Mouse (Mus musculus): ENCODE results near the gene Nmbr. TPM values are rescaled to one million over a fixed set of nuclear protein-coding genes. Genes with fewer than 3 reads are reported as not detected.
A peak's percentile ranks its signal among the peaks of the same experiment; 100 is the strongest.

Nmbr gene
- total RNA-seq (2014; rRNA removed), result 2.4 and 2.7 TPM in 2 replicates
- 2.4 TPM in 2 replicates for polyA plus RNA-seq (2015; fragmentation: Nextera tagmentation; extraction: Ambion mirVana)

- TF ChIP-seq CTCF (IDR thresholded peaks at IDR 0.05; ENCODE audit: low read depth), result peak; percentile 90
- Histone ChIP-seq H3K4me3 (ENCODE audit: low read length) (peak within 1 kb of the TSS; percentile 96), H3K27me3 (ENCODE audit: insufficient read depth, low read length) (no peaks in the 10 kb centered on the region), H3K4me1 (ENCODE audit: insufficient read depth, low read length) (peaks cover 12% of the 10 kb centered on the region; the same call in 1 of the 2 replicates), H3K9ac (replicated peaks; ENCODE audit: low read length) (peak within 1 kb of the TSS; percentile 81), H3K4me2 (ENCODE audit: low read depth, low read length) (peak within 1 kb of the TSS; percentile 75), H3K27ac (peak within 1 kb of the TSS; percentile 77; the same call in 1 of the 2 replicates), H3K36me3 (ENCODE audit: insufficient read depth, low read length) (no peaks in the 10 kb centered on the region), H3K9me3 (ENCODE audit: low read length) (no peaks in the 10 kb centered on the region)
- WGBS, result under 1% methylated on average over 48 of the region's 50 CpGs
- DNase-seq (ENCODE audit: low spot score) (peak; percentile 99), ATAC-seq (peak; percentile 99)
Measured at GRCm38 (mm10) chr10:14705072-14706066, at the start of gene Nmbr, which contains the start of gene Vta1. TSS of gene Nmbr (plus strand) at chr10:14705591. TSS of gene Vta1 (minus strand) at chr10:14705560.

GRCm38 (mm10) chr10:14660875-14661274 is 44.5 kb upstream of the Nmbr start:
- H3K9me3 ChIP-seq (ENCODE audit: low read length), result no peaks in the 10 kb centered on the region
- no peak overlapping the region for H3K4me2 ChIP-seq (ENCODE audit: low read depth, low read length)
- H3K9ac ChIP-seq (replicated peaks; ENCODE audit: low read length), result no peak overlapping the region
- H3K4me3 ChIP-seq (ENCODE audit: low read length), result no peak overlapping the region
- ATAC-seq (no peak), DNase-seq (ENCODE audit: low spot score) (no peak)
- no peaks in the 10 kb centered on the region for H3K27me3 ChIP-seq (ENCODE audit: insufficient read depth, low read length)
- H3K27ac ChIP-seq, result no peak overlapping the region
- peaks cover 14% of the 10 kb centered on the region for H3K36me3 ChIP-seq (ENCODE audit: insufficient read depth, low read length)
- TF ChIP-seq CTCF (IDR thresholded peaks at IDR 0.05; ENCODE audit: low read depth), result no peak
- WGBS, result 70% methylated on average over 2 of the region's 2 CpGs
- H3K4me1 ChIP-seq (ENCODE audit: insufficient read depth, low read length), result no peaks in the 10 kb centered on the region

- H3K9ac ChIP-seq (replicated peaks; ENCODE audit: low read length), result no peak overlapping the region
- no peak for DNase-seq (ENCODE audit: low spot score)
- no peak overlapping the region for H3K4me3 ChIP-seq (ENCODE audit: low read length)
- H3K27me3 ChIP-seq (ENCODE audit: insufficient read depth, low read length), result no peaks in the 10 kb centered on the region
- 100% methylated on average over 2 of the region's 2 CpGs for WGBS
- peaks cover 20% of the 10 kb centered on the region for H3K36me3 ChIP-seq (ENCODE audit: insufficient read depth, low read length)
- H3K4me1 ChIP-seq (ENCODE audit: insufficient read depth, low read length), result no peaks in the 10 kb centered on the region
- TF ChIP-seq CTCF (IDR thresholded peaks at IDR 0.05; ENCODE audit: low read depth), result no peak
- H3K9me3 ChIP-seq (ENCODE audit: low read length), result no peaks in the 10 kb centered on the region
- no peak overlapping the region for H3K4me2 ChIP-seq (ENCODE audit: low read depth, low read length)
- no peak for ATAC-seq
- no peak overlapping the region for H3K27ac ChIP-seq
Measured at GRCm38 (mm10) chr10:14666147-14666546, 39.2 kb upstream of the Nmbr start.

GRCm38 (mm10) chr10:14685663-14686062 is 19.7 kb upstream of the Nmbr start:
- WGBS, result 100% methylated on average over 1 of the region's 1 CpGs
- Histone ChIP-seq H3K36me3 (ENCODE audit: insufficient read depth, low read length) (peaks cover 7% of the 10 kb centered on the region; the same call in 1 of the 2 replicates), H3K9me3 (ENCODE audit: low read length) (no peaks in the 10 kb centered on the region), H3K4me3 (ENCODE audit: low read length) (no peak overlapping the region), H3K4me2 (ENCODE audit: low read depth, low read length) (no peak overlapping the region), H3K4me1 (ENCODE audit: insufficient read depth, low read length) (no peaks in the 10 kb centered on the region), H3K9ac (replicated peaks; ENCODE audit: low read length) (no peak overlapping the region), H3K27ac (no peak overlapping the region), H3K27me3 (ENCODE audit: insufficient read depth, low read length) (no peaks in the 10 kb centered on the region)
- TF ChIP-seq CTCF (IDR thresholded peaks at IDR 0.05; ENCODE audit: low read depth), result peak; percentile 20; the same call in 1 of the 2 replicates
- no peak for ATAC-seq
- no peak for DNase-seq (ENCODE audit: low spot score)

GRCm38 (mm10) chr10:14688785-14689442 is 16.5 kb upstream of the Nmbr start:
- H3K36me3 ChIP-seq (ENCODE audit: insufficient read depth, low read length), result peaks cover 7% of the 10 kb centered on the region; the same call in 1 of the 2 replicates
- H3K27ac ChIP-seq, result no peak overlapping the region
- H3K4me1 ChIP-seq (ENCODE audit: insufficient read depth, low read length), result no peaks in the 10 kb centered on the region
- H3K9me3 ChIP-seq (ENCODE audit: low read length), result no peaks in the 10 kb centered on the region
- H3K27me3 ChIP-seq (ENCODE audit: insufficient read depth, low read length), result no peaks in the 10 kb centered on the region
- H3K9ac ChIP-seq (replicated peaks; ENCODE audit: low read length), result no peak overlapping the region
- no peak for ATAC-seq
- TF ChIP-seq CTCF (IDR thresholded peaks at IDR 0.05; ENCODE audit: low read depth), result no peak
- no peak for DNase-seq (ENCODE audit: low spot score)
- H3K4me2 ChIP-seq (ENCODE audit: low read depth, low read length), result no peak overlapping the region
- WGBS, result 94% methylated on average over 6 of the region's 6 CpGs
- H3K4me3 ChIP-seq (ENCODE audit: low read length), result no peak overlapping the region

GRCm38 (mm10) chr10:14690349-14690748 is 15.0 kb upstream of the Nmbr start:
- Histone ChIP-seq H3K4me3 (ENCODE audit: low read length) (no peak overlapping the region), H3K27me3 (ENCODE audit: insufficient read depth, low read length) (no peaks in the 10 kb centered on the region), H3K4me1 (ENCODE audit: insufficient read depth, low read length) (no peaks in the 10 kb centered on the region), H3K4me2 (ENCODE audit: low read depth, low read length) (no peak overlapping the region), H3K9me3 (ENCODE audit: low read length) (no peaks in the 10 kb centered on the region), H3K36me3 (ENCODE audit: insufficient read depth, low read length) (peaks cover 7% of the 10 kb centered on the region; the same call in 1 of the 2 replicates), H3K27ac (no peak overlapping the region), H3K9ac (replicated peaks; ENCODE audit: low read length) (no peak overlapping the region)
- no peak for ATAC-seq
- no peak for TF ChIP-seq CTCF (IDR thresholded peaks at IDR 0.05; ENCODE audit: low read depth)
- WGBS, result 59% methylated on average over 3 of the region's 3 CpGs
- no peak for DNase-seq (ENCODE audit: low spot score)
